Mouse (Mus musculus) T-helper 17 cell (primary cell): ENCODE results near the gene Trnp1.
"Not testable (repeated sequence)": the region's sequence is repeated elsewhere in the genome, so short reads cannot be mapped to it uniquely, and the experiment has no call there.

Experiments
- in situ Hi-C, 2 experiments: fragments of 300-600 bp; cut with MboI, MseI; formaldehyde crosslinking; loops; 1 replicate in 1 of 2; 2 replicates in 1 of 2; pipeline ENCODE4 v1.15.1; 2025; ENCODE audit warnings: high pct_unique_total_duplicates in 2 of 2

Gene Trnp1

DNA sequence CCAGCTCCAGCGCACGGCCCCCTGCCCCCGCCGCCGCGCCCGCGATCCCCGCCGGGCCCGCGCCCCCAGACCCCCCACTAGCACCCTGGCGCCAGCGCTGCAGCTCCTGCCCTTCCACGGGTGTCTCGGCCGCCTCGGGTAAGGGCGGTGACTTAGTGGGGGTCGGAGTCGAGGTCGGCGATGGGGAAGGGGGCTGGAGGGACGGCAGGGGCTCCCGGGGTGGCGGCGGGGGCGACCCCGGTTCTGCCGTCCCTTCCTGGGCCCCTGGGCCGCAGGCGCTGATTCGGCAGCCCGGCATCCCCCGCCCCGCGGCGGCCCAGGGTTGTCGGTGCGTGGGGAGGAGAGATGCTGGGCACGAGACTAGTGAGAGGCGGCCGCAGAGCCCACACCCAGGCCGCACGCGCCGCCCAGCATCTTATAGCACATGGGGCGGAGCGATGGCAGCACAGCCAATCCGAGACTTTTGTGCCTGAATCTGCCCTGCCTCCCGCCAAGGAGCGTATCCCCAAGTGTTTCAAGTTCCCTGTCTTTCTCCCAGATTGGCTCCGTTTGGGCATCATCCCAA is at the start of gene Trnp1:
Gene Trnp1 (minus strand): TSS at position 391 of the 565 bp plus-strand sequence.
- in situ Hi-C loops = no loop called here

DNA sequence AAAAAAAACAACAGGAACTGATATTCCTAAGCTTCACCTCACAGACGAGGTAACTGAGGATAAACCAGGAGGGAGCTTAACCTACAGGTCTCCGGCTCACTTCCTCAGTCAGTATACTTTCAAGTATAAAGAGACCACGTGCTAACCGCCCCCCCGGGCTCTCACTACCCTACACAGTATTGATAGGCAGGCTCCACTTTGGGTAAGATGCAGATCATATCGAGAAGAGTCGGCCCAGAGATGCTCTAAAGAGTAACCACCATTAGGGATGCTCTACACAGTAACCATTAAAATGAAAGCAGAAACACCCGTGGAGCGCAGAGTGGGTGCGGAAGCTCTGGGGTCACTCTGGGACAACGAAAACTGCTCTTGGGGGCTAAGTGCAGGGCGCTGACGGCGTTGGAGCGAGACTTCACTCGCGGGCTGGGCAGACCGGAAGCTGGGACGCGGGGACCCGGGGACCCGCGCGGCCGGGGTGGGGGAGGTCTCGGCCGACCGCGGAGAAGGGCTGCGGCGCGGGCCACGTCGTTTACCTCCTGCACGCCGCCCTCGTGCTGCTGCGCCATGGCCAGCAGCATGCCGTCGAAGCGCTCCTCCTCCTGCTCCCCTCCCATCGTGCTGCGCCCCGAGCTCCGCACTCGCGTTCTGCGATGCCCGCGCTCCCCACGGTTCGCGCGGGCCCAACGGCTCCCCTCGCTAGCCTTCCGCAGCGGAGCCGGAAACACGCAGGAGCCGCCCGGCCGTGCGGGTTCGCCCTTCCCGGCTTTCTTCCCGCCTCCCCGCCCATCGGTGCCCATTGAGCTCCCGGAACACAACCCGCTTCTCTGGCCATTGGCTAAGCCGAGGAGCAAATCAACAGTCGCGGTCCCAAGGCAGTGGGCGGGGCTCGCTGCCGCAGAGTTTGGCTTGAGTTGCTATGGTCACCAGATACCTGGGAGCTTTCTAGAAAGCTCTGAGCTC is 47.2 kb upstream of the Trnp1 start, which contains the start of gene Nudc:
Gene Nudc (minus strand): TSS at position 725 of the 960 bp plus-strand sequence.
- in situ Hi-C loops = no loop called here

DNA sequence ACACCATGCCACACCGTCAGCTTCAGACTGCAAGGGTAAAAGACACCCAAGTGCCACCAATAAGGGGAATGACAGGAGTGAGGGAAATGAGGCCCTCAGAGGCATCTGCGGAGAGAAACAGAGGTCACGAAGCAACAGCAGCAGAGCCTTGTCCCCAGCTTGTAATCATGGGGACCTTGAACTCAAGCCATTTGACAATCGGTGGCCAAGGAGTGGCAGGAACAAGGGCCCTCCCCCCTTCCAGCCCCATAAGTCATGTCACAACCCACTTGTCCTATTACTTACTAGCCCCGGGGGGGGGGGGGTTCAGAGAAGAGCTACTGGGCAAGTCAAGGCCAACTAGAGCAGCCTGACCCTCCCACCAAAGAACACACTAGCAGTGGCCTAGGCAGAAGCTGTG is 38.3 kb upstream of the Trnp1 start:
- in situ Hi-C loops = no loop called here

DNA sequence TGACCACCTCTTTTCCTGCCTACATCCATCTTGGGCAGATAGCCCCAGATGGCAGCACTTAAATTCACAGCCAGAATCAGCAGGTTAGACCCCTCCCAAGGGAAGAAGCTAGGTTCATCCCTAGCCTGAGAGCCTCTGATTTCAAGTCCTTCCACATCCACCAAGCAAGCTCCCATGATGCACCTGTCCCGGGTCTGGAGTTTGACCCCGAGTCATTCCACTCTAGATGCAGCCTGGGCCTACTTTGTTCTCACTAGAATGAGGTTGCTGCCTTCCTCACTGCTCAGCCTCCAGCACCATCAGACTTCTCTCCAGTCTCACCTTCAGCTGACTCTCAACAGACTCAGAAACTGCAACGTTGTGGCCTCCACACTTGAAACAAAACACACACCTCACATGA is 37.7 kb upstream of the Trnp1 start:
- in situ Hi-C loops = no loop called here

DNA sequence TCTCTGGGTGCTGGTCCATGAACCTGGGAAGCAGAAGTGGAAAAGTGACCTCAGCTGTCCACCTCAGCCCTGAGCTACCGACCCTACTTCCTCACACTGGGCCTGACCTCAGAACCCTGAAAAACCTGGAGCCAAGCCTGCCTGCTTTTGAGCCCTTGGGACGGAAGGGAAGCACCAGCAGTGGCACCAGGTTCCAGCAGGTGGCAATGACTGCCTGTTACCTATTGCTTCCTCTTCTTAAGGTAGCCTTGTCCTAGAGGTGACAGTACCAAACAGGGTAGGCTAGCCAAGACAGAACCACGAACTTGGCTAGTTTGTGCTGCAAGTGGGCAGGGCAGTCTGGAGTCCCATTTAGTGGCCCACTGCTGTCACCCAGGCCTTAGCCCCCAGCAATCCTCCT is 34.4 kb upstream of the Trnp1 start:
- in situ Hi-C loops = no loop called here

DNA sequence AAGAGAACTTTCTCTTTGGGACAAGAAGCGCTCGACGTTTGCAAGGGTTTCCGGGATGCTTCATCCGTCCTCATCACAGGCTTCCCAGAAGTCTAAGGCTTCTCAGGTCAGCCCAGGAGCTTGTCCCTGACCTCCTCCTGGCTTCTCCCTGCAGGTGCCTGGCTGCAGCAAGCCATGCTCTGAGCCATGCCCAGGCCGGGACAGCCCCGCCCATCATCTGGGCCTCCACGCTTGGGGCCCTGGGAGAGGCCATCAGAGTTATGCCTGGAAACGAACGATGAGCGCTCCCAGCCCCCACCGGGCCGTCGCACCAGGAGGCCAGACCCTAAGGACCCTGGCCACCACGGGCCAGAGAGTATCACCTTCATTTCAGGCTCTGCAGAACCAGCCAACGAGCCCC is 29.4 kb upstream of the Trnp1 start:
- in situ Hi-C loops = no loop called here

DNA sequence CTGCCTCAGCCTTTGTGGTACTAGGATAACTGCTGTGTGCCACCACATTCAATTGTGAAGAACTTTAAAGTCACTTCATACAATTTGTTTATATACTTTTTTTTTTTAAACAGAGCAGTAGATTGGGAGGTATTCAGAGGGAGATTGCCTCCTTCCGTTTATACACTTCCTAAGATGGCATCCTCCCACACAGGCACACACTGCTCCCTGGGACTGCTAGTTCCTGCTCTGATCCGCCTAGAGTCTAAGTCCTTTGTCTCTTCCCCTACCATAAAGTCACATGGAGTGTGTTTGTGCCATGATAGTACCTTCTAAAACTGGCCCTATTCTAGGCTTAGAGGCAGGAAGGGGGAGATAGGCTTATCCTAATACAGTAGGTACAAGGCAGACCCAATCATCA is 23.2 kb upstream of the Trnp1 start:
- in situ Hi-C loops = no loop called here

DNA sequence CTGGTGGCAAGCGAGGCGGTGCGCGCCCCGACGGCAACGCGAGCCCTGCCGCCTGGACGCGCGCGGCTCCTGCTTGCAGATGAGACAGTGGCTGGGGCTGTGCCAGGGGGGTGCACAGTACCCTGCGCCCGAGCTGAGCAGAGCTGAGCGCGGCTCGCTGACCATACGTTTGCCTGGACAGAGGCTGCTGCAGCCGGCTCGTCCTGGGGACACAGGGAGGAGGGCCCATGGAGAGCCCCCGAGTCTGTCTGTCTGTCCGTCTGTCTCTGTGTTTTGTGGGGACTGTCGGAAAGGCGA is 21.0 kb upstream of the Trnp1 start:
- in situ Hi-C loops = no loop called here

DNA sequence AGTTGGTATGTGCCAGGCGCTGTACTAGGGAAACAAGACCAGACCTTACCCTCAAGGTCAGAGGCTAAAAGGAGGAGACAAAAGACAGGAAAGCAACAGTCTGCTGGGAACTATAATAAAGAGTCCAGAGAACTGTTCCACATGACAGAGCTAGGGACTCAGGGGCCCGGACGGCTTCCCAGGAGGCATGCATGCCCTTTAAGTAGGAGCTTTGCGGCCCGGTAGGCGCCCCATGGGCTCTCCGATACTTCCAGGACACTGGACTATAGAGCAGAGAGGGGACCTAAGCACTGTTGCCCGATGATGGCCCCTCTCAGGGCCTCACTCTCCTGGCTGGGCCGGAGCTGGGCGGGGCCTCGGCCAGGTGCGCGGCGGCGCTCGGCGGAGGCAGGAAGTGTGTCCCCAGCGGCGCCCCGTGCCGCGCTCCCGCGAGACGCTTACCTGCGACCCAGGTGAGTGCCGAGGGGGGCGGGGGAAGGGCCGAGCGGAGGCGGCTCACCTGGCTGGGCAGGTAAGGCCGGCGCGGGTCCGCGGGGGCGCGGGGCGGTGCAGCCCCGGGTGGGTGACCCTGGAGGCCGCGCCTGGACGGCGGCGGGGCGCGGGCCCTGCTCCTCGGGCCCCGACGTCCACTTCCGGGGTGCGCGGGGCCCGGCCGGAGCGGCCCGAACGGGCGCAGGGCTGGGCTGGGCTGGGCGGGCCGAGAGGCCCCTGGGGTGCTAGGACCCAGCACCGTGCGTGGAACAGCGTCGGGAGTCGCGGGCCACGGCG is 20.4 kb upstream of the Trnp1 start, which contains the start of gene Kdf1:
Gene Kdf1 (plus strand): TSS at position 363 of the 768 bp plus-strand sequence.
- in situ Hi-C loops = no loop called here

DNA sequence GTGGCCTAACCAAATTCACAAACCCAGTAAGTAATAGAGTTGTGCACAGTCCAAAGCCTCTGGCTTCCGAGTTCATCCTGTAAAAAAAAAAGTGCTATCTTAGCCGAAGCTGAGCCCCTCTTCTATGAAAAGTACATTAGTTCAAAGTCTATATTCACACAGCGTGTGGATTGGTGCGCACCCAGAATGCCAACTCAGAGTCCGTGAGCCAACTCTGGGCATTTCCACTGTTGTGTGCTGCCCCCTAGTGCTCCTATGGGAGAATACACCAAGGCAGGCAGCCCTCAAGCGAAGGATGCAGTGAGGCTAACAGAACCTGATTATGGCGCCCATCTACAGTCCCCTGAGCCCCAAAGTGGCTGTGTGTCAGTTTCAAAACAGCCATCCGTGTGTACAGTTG is 14.6 kb upstream of the Trnp1 start:
- in situ Hi-C loops = no loop called here

DNA sequence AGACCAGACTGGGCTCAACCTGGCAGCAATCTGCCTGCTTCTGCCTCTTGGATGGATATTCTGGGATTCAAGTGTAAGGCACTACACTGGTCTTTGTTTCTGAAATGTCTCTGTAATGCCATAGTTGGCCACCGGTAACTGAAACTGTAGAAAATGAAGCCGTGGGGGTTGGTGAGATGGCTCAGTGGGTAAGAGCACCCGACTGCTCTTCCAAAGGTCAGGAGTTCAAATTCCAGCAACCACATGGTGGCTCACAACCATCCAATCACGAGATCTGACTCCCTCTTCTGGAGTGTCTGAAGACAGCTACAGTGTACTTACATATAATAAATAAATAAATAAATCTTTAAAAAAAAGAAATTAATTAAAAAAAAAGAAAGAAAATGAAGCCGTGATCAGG is 14.2 kb upstream of the Trnp1 start:
- in situ Hi-C loops = not testable (repeated sequence)

DNA sequence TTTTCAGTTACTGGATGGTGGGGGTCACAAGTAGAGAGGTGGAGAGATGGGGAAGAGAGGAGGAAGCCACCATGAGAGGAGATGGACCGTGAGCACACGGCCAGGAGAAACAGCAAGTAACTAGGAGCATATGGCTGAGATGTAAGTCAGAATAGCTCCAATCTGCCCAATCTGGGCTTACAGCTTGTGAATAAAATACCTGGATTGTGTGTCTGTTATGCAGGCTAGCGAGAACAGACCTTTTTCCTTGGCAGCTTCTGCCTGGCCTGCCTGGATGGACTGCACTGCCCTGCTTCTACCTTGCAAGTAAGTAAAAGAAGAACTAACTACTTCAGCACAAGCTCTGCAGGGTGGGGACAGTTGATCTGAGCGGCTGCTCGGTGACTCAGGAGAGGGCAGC is 12.7 kb upstream of the Trnp1 start:
- in situ Hi-C loops = no loop called here

DNA sequence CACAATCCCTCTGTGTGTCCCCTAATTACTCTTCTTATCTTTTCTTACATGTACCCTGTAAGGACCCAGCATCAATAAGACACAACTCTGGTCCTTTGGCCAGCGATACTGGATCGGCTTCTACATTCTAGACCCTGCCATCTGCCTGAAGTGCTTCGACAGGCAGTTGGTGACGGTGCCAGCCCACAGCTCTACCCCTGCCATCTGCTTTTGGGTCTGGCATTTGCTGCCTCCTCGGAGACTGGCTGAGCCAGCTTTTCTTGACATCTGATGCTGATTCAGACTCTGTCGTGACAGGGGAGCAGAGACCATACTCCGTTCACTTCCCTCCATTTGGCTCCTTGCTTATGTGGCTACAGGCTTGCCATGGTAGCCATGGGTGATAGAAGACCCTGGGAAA is 10.6 kb upstream of the Trnp1 start:
- in situ Hi-C loops = no loop called here

DNA sequence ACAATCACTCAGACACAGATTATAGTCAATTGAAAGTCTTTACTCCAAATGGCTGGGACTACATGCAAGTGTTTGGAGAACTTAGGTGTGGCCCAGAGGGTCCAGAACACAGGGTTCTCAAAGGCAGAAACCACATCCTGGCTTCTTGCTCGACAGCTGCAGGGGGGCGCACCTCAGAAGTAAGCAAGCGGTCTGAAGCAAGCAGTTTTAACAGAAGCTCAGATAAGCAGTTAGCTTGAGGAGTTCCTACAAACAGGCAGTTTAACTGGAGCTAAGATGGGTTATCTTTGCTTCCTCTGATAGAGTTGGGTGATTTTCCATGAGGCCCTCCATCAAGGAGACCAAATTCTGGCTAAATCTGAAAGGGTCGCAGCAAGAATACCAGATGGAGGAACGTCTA is 8.2 kb upstream of the Trnp1 start:
- in situ Hi-C loops = no loop called here

DNA sequence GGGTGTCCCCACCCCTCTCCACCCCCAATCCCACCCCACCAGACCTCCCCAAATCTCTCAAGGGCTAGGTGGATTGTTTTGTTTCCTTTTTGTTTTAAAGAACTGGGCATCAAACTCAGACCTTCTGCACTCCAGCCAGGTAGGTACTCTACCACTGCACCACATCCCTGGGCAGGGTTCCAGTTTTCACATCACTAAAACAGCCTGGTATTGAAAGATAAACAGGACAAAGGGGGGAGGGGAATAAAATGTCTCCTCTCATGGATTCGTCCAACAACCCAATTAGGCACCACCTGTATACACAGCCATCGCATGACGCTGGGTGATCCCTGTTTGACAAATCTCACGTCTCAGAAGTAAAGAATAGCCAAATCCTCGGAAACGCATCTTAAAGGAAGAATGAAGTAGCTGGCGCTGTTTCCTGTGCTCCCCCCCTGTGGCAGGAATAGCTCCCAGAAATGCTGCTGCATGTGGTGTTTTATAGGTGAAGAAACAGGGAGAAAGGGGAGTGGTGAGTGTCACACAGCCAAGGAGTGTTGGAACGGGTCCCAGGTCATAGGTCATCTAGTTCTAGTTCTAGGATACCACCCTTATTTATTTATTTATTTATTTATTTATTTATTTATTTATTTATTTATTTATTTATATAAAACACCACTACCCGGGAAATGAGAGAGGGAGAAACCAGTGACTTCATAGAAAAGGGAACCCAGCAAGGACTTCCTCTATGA is 6.6 kb upstream of the Trnp1 start:
- in situ Hi-C loops = no loop called here

DNA sequence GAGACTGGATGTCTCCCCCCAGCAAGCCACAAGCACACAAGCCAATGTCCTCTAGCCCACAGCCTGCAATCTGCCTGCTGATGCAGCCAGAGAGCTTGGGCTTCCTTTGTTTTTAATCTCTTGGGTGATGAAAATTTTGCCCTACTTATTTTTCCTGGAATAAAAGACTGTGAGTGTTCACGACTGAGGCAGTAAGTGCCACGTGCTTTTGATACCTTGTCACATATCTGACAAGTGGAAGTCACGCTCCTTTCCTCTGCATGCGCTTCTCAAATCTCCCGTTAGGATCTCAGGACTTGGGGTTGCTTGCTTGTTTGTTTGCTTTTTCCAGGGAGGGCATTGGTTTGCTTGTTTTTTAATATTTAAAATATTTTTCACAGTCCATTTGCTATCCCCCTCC is 6.0 kb upstream of the Trnp1 start:
- in situ Hi-C loops = no loop called here

DNA sequence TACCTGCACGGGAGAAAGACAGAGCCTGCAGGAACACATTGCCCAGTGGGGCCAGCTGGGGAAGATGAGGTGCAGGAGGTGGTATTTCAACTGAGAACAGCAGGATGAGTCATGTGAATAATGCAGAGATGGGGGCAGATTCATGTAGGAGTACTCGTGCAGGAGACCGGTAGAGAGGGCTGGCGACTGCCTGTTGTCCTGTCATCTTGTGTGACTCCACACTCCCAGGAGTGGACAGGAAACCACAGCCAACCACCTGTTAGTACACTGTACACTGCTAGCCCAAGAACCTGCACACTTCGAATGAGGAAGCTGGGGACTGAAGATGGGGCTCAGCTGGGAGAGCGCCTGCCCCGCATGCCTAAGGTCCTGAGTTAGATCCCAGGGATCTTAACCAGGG is 3.2 kb upstream of the Trnp1 start:
- in situ Hi-C loops = no loop called here

DNA sequence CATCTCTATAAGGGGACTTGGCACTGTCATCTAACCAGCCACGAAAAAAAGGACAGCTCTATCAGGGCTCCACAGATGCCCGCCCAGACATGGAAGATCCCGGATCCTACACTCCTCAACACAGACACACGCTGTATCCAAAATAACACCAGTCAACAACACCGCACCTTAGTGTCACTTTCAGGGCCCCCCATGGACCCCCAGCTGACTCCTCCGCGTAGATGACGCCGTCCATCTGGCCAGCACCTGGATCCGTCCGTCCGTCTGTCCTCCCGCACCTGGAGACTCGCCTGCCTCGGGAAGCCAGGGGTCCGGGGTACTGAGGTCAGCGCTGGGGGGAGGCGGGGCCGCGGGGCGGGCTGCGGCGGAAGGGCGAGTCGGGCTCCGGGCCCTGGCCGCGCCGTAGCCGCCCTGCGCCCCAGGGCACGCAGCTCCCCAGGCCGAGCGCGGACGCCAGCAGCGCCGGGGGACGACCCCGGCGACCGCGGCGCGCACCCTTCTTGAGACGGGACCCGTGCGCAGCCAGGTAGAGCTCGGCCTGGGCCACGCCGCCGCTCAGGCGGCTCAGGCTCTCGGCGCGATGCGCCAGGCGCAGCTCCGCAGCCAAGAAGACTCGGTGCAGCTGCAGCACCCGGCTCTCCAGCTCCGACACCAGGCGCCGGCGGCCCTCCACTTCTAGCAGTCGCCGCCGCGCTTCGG is 740 bp downstream of the Trnp1 start:
- in situ Hi-C loops = no loop called here

DNA sequence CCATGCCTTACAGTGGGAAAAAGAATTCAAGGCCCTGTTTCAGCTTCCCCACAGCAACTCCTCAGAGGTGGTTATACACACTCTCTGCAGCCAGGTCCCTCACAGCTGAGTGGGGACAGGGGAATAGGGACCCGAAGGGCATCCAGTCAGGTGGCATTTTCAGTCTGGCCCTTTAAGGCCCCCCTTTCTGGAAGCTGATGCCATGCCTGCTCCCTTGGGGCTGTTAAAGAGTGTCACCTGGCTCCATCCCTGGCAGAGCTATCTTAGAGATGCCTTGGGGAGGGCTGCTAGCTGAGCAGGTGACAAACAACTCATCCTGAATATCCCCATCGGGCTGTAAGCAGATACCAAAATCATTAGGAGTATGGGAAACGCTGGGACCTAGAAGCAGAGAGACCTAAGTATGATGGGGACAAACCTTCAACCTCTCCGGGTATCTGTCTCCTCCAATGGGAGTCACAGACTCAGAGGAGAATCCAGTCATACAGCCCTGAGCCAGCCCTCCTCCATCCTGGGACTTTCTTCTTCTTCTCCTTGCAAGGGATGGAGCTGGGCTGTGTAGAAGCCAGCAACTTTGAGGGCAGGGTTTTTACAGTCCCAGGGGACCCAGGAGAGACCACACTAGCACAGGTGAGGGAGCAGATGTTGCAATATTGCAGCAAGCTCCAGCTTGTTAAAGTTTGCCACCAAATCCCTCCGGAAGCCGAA is 1.5 kb downstream of the Trnp1 start:
- in situ Hi-C loops = no loop called here

DNA sequence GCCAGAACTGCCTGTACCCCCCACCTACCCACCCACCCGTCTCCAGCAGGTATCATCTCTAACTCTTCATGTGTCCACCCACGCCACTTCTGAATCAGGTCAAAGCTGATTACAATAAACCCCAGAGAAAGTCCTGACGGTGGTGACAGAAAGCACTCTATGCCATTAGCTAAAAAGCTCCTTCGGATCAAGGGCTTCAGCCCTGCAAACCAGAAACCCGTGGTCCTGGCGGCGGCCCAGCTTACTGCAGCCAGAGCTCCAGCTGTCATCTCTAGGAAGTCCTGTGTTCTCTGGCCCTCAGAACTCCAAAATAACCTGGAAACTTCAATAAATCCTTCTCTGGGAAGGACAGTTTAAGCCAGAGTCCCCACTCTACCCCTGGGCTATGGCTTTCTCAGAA is 2.6 kb downstream of the Trnp1 start:
- in situ Hi-C loops = no loop called here

DNA sequence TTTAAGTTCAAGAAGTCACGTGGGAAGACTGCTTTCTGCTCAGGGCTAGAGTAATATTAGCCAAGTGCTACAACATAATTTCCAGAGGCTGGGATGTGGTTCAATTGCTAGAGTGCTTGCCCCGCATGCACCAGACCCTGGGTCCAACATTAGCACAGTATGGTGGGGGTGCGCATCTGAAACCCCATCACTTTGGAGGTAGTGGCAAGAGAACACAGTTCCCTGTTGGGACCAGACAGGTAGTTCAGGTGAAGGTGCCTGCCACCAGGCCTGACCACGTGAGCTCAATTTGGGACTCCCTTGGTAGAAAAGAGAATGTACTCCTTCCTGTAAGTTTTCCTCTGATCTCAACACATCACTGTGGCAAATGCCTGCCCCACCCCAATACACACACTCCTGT is 3.5 kb downstream of the Trnp1 start:
- in situ Hi-C loops = no loop called here
